Mouse (Mus musculus) lung, embryonic 14.5 days (tissue): ENCODE measurements around the gene Gal3st2. TPM values are rescaled to one million over a fixed set of nuclear protein-coding genes. Genes with fewer than 3 reads are reported as not detected.
A peak's percentile ranks its signal among the peaks of the same experiment; 100 is the strongest.
"Not testable (repeated sequence)": the region's sequence is repeated elsewhere in the genome, so short reads cannot be mapped to it uniquely, and the experiment has no call there.

Experiments used
- ATAC-seq: fragments of 200-750 bp; cut with Nextera tagmentation; 2 replicates; pipeline ENCODE4 v1.8.0; 2017; ENCODE audit warnings: mild to moderate bottlenecking, moderate TSS enrichment, moderate library complexity; ENCODE audit not compliant: insufficient read depth
- DNase-seq: peaks from one replicate; pipeline ENCODE4 v3.0.0-alpha.2; 2015
- H3K27ac ChIP-seq: fragments of 300-500 bp; sonication (generic); 2 replicates; pipeline ENCODE4 v1.5.1; 2014; ENCODE audit warnings: low read depth, mild to moderate bottlenecking, moderate library complexity
- H3K27me3 ChIP-seq: fragments of 300-500 bp; sonication (generic); 2 replicates; pipeline ENCODE4 v1.6.1; 2014; ENCODE audit warnings: low read length, control low read depth; ENCODE audit not compliant: insufficient read depth
- H3K36me3 ChIP-seq: fragments of 300-500 bp; sonication (generic); 2 replicates; pipeline ENCODE4 v1.6.1; 2014; ENCODE audit warnings: control low read depth; ENCODE audit not compliant: insufficient read depth
- H3K4me1 ChIP-seq: fragments of 300-500 bp; sonication (generic); 2 replicates; pipeline ENCODE4 v1.6.1; 2014; ENCODE audit warnings: antibody characterized with exemption, control low read depth; ENCODE audit not compliant: insufficient read depth
- H3K4me2 ChIP-seq: fragments of 300-500 bp; sonication (generic); 2 replicates; pipeline ENCODE4 v1.6.1; 2014; ENCODE audit warnings: mild to moderate bottlenecking
- H3K4me3 ChIP-seq: fragments of 300-500 bp; sonication (generic); 2 replicates; pipeline ENCODE4 v1.5.1; 2014; ENCODE audit warnings: low read depth, low read length
- H3K9ac ChIP-seq: fragments of 300-500 bp; sonication (generic); 2 replicates; pipeline ENCODE4 v1.6.1; 2014
- H3K9me3 ChIP-seq: fragments of 300-500 bp; sonication (generic); 2 replicates; pipeline ENCODE4 v1.6.1; 2016; ENCODE audit warnings: low read depth, low read length, control low read depth
- WGBS: fragments of 180-500 bp; shearing (Covaris S2); extraction: QIAGEN DNeasy Blood & Tissue Kit; methylation state at CpG from one replicate; pipeline ENCODE4 v1.1.7; 2014; 5-methylcytosine and 5-hydroxymethylcytosine counted together
- polyA plus RNA-seq: library from polyadenylated mRNA; unstranded; fragments of >200 nt; fragmentation: Nextera tagmentation; extraction: Ambion mirVana; gene quantifications from 2 replicates; pipeline ENCODE4 v1.2.1, GENCODE M21; 2014

The Gal3st2 gene
- polyA plus RNA-seq, 1 experiment from 2014 or later, result not detected

DNA sequence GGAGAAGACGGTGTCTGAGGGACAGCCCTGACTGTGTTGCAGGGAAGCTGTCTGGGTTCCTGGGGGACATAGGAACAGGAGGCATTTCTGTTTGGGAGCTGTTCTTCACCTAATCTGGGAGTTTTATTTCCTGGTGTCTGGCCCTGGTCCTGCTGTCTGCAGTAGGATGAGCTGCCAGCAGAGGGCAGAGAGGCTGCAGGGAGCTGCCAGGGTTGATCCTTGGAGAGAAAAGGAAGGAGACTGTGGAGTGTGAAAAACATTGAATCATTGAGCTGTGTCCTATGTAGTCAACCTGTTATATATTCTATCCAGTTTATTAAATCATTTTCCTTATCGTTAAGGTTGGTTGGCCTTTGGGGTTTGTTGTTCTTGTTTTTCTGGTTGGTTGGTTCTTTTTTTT, 50.8 kb downstream of the Gal3st2 start:
- not testable (repeated sequence) for H3K4me1 ChIP-seq, H3K27ac ChIP-seq, H3K4me2 ChIP-seq, H3K9me3 ChIP-seq, DNase-seq, H3K27me3 ChIP-seq, H3K36me3 ChIP-seq, H3K9ac ChIP-seq, H3K4me3 ChIP-seq
- peak; percentile 71; the same call in 1 of the 2 replicates for ATAC-seq
- WGBS, result no CpG with 5 or more reads among the region's 2 CpGs

DNA sequence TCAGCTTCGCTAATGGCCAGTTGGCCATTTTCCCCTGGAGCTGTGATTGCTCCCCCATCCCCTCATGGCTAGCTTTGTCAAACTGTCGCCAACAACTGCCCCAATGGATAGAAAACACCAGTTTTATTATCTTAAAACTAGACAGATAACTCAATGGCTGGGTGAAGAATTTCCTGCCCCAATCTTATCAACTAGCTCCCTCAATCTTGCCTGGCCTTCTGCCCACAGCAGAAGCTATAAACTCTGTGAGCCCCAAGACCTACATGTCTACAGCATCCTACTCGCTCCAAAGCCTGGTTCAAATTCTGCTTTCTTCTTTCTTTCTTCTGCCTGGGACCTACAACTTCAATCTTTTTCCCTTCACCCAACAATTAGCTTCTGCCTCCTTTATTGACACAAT, 56.1 kb downstream of the Gal3st2 start:
- H3K27ac ChIP-seq, H3K36me3 ChIP-seq, H3K9me3 ChIP-seq, H3K4me1 ChIP-seq, DNase-seq, H3K9ac ChIP-seq, H3K4me2 ChIP-seq, ATAC-seq, H3K27me3 ChIP-seq, H3K4me3 ChIP-seq: not testable (repeated sequence)
- 70% methylated on average over 3 of the region's 3 CpGs for WGBS

DNA sequence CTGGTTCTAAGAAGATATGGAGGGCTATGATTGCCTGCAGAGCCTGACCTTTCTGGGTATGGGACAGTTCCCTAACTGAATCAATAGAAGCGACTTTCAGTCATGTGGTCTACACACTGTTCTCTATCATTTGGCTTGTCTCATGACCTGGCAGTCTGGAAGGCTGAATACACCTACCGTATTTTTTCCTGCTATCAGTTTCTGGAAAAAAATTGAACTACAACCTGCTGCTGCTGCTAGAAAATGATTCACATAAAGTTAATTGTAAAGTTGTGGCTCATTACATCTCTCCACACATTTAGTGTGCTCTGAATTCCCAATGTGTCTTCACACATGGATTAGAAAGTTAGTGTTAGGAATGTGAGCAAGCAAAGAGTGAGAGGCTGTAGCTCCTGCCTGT, 56.9 kb downstream of the Gal3st2 start, which contains the start of gene Gal3st2b:
Gene Gal3st2b, plus strand, starts transcription at position 301 of the 400 bp plus-strand sequence.
- not testable (repeated sequence) for H3K4me1 ChIP-seq, H3K4me2 ChIP-seq, H3K9ac ChIP-seq, H3K4me3 ChIP-seq, H3K27ac ChIP-seq, H3K9me3 ChIP-seq, ATAC-seq, H3K36me3 ChIP-seq, DNase-seq, H3K27me3 ChIP-seq
- WGBS, result 78% methylated on average over 2 of the region's 2 CpGs

DNA sequence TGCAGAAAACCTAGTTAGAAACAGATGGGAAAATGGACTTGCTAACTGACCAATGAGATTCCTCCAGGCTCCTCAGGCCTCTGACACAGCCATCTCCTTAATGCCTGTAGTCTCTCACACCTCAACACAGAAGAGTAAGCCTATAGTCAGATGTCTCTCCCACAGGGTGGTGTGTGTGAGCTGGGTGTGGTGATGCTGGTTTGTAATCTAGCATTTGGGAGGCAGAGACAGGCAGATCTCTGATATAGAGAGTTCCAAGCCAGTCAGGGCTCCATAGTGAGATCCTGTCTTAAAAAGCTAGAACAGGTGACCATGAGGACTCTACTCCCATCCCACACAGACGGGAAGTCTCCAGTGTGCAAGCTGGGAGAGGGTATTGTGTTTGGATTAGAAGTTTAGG, 57.7 kb downstream of the Gal3st2 start:
- H3K27me3 ChIP-seq, DNase-seq, H3K36me3 ChIP-seq, H3K4me3 ChIP-seq, ATAC-seq, H3K4me1 ChIP-seq, H3K9ac ChIP-seq, H3K4me2 ChIP-seq, H3K9me3 ChIP-seq, H3K27ac ChIP-seq: not testable (repeated sequence)
- 58% methylated on average over 1 of the region's 1 CpGs for WGBS

DNA sequence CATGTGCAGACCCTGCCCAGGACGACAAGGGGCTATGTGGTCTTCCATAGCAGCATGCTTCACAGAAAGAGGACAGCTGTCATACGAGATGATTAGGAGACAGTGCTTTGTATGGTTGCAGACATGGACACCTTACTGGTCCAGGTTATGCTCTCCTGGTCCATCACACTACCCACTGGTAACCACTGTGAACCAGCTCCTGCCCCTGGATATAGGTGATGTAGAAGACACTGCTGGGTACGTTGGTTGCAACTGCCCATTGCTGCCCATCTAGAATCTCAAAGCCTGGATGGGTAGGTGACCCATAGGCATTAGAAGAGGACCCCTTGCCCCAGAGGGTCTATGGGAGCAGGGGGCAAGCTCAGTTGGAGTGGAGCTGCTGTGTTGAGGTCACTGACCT, 58.2 kb downstream of the Gal3st2 start:
- H3K4me2 ChIP-seq, H3K4me3 ChIP-seq, H3K27me3 ChIP-seq, H3K36me3 ChIP-seq, H3K9ac ChIP-seq, ATAC-seq, DNase-seq, H3K27ac ChIP-seq, H3K9me3 ChIP-seq, H3K4me1 ChIP-seq: not testable (repeated sequence)
- 70% methylated on average over 3 of the region's 3 CpGs for WGBS

DNA sequence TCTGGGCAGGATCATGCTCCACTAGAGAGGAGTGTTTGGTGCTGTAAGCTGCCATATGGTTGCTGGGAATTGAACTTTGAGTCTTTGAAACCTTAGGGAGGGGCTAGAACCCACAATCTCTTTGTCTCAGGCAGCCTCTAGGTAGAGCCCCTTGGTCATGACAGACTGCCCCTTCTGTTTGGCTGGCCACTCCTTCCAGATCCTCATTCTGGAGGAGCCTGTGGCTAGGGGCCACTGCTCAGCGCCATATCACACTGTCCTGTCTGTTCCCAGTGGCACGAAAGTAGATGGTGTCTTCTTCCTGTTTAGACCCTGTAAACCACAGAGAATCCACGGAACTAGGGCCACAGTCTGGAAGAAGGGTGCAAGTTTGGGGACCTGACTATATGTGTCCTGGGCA, 61.5 kb downstream of the Gal3st2 start:
- H3K27me3 ChIP-seq, H3K27ac ChIP-seq, H3K9me3 ChIP-seq, H3K36me3 ChIP-seq, DNase-seq, ATAC-seq, H3K4me2 ChIP-seq, H3K9ac ChIP-seq, H3K4me3 ChIP-seq, H3K4me1 ChIP-seq: not testable (repeated sequence)
- 80% methylated on average over 3 of the region's 3 CpGs for WGBS

DNA sequence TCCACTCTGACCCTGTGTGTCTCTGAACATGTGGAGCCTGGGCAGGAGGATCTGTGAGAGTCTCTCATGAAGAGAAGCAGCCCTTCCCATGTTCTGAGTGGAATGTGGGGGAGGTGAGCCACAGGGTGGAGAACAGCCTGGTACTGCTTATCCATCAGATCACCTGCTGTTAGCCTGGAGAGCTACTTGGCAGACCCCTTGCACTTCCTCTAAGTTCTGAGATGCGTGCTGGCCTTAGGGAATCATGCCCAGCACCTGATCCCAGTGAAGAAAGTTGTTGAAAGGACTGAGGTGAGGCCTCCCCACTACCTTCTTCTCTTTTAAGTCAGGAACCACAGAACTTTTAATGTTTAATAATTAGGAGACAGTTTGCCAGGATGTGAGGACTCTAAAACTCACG, 62.0 kb downstream of the Gal3st2 start:
- not testable (repeated sequence) for ATAC-seq, H3K4me1 ChIP-seq, H3K27me3 ChIP-seq, H3K36me3 ChIP-seq, H3K4me2 ChIP-seq, H3K9ac ChIP-seq, H3K4me3 ChIP-seq, H3K27ac ChIP-seq, DNase-seq, H3K9me3 ChIP-seq
- whole genome bisulfite sequencing, result 31% methylated on average over 2 of the region's 2 CpGs

Other genes starting within 250 kb of the Gal3st2 start
- 180 and 181 TPM in 2 replicates for gene Stk25, start 202.6 kb upstream of the Gal3st2 start, polyA plus RNA-seq
- gene Bok, start 175.6 kb upstream of the Gal3st2 start, polyA plus RNA-seq, result 81.4 and 90.1 TPM in 2 replicates
- 92.2 and 94.0 TPM in 2 replicates for gene Atg4b, start 109.8 kb upstream of the Gal3st2 start, polyA plus RNA-seq
- 48.4 and 52.7 TPM in 2 replicates for gene Thap4, start 106.4 kb upstream of the Gal3st2 start, polyA plus RNA-seq
- gene Dtymk, start 59.4 kb upstream of the Gal3st2 start, polyA plus RNA-seq, result 286 and 295 TPM in 2 replicates
- gene Ing5, start 57.3 kb upstream of the Gal3st2 start, polyA plus RNA-seq, result 22.7 and 24.8 TPM in 2 replicates
- gene D2hgdh, start 36.4 kb upstream of the Gal3st2 start, polyA plus RNA-seq, result 11.0 and 11.1 TPM in 2 replicates
- not detected in 2 replicates for gene Gal3st2b, start 57.0 kb downstream of the Gal3st2 start, polyA plus RNA-seq
- not detected in 2 replicates for gene Gal3st2c, start 129.2 kb downstream of the Gal3st2 start, polyA plus RNA-seq
- not detected in 2 replicates for gene Neu4, start 159.1 kb downstream of the Gal3st2 start, polyA plus RNA-seq
- 0.09 and 0.16 TPM in 2 replicates for gene Pdcd1, start 191.2 kb downstream of the Gal3st2 start, polyA plus RNA-seq